Mouse (Mus musculus) embryonic facial prominence, embryonic 12.5 days (tissue): ENCODE data around the gene Akap7. TPM values are rescaled to one million over a fixed set of nuclear protein-coding genes. Genes with fewer than 3 reads are reported as not detected.
"Not testable (repeated sequence)": the region's sequence is repeated elsewhere in the genome, so short reads cannot be mapped to it uniquely, and the experiment has no call there.

Experiments
- ATAC-seq: fragments of 200-750 bp; cut with Nextera tagmentation; 2 replicates; pipeline ENCODE4 v1.8.0; 2017; ENCODE audit not compliant: insufficient number of reproducible peaks, insufficient read depth, low FRiP score, low TSS enrichment
- H3K27ac ChIP-seq: fragments of 300-500 bp; sonication (generic); 2 replicates; pipeline ENCODE4 v1.5.1; 2016; ENCODE audit warnings: mild to moderate bottlenecking
- H3K27me3 ChIP-seq: fragments of 300-500 bp; sonication (generic); 2 replicates; pipeline ENCODE4 v1.6.1; 2016; ENCODE audit warnings: mild to moderate bottlenecking, moderate library complexity
- H3K36me3 ChIP-seq: fragments of 300-500 bp; sonication (generic); 2 replicates; pipeline ENCODE4 v1.6.1; 2016; ENCODE audit warnings: mild to moderate bottlenecking
- H3K4me1 ChIP-seq: fragments of 300-500 bp; sonication (generic); 2 replicates; pipeline ENCODE4 v1.6.1; 2016
- H3K4me2 ChIP-seq: fragments of 300-500 bp; sonication (generic); replicated peaks from 2 replicates; pipeline ENCODE4 v1.6.1; 2016; ENCODE audit warnings: mild to moderate bottlenecking, moderate library complexity
- H3K4me3 ChIP-seq: fragments of 300-500 bp; sonication (generic); 2 replicates; pipeline ENCODE4 v1.5.1; 2016; ENCODE audit warnings: mild to moderate bottlenecking
- H3K9ac ChIP-seq: fragments of 300-500 bp; sonication (generic); 2 replicates; pipeline ENCODE4 v1.6.1; 2016; ENCODE audit warnings: mild to moderate bottlenecking, moderate library complexity
- H3K9me3 ChIP-seq: fragments of 300-500 bp; sonication (generic); 2 replicates; pipeline ENCODE4 v1.6.1; 2016; ENCODE audit warnings: mild to moderate bottlenecking, moderate library complexity
- WGBS: fragments of 180-500 bp; shearing (Covaris S2); methylation state at CpG from one replicate; pipeline ENCODE4 v1.1.7; 2016; 5-methylcytosine and 5-hydroxymethylcytosine counted together
- polyA plus RNA-seq: library from polyadenylated mRNA; unstranded; fragments of >200 nt; fragmentation: Nextera tagmentation; extraction: Ambion mirVana; gene quantifications from 2 replicates; pipeline ENCODE4 v1.2.1, GENCODE M21; 2016

Gene Akap7
- polyA plus RNA-seq, 1 experiment from 2014 or later: 28.2 TPM

DNA sequence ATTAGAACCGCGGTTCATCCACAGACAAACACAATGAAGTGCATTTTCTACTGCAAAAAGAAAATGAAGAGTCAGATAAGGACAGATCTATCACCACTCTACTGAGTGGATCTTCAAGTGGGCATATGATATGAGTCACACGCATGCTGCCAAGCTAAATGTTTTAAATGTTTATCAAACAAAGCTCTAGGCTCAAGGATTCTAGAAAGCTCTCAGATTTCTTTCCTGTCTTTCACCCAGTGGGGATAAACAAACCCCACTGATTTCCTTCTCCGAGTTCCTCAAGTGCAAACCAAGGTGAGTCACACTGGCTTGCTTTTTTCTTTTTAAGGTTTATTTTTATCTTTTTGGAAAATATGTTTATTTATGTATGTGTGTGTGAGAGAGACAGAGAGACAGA lies 94.0 kb downstream of the Akap7 start:
- no peak overlapping the region for H3K4me3 ChIP-seq
- 79% methylated on average over 4 of the region's 4 CpGs for WGBS
- H3K4me2 ChIP-seq: no peak overlapping the region
- no peaks in the 10 kb centered on the region for H3K27me3 ChIP-seq
- ATAC-seq: no peak
- H3K9ac ChIP-seq: no peak overlapping the region
- no peaks in the 10 kb centered on the region for H3K9me3 ChIP-seq
- H3K27ac ChIP-seq: no peak overlapping the region
- no peaks in the 10 kb centered on the region; the same call in 1 of the 2 replicates for H3K4me1 ChIP-seq
- H3K36me3 ChIP-seq: no peaks in the 10 kb centered on the region

DNA sequence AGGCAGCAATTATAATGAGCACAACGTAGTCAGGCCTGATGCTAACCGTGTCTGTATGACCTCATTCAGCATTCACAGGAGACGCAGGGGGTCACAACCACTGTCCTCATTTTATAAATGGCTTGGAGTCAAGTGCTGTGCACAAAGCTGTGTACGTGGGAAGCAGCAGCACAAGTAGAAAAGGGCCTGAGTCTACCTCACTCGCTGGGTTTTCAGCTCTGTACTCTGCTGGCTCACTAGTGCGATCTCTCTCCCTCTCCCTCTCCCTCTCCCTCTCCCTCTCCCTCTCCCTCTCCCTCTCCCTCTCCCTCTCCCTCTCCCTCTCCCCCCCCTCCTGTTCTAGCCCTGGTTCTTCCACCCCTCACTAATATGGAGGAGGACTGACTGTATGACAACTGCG lies 99.1 kb downstream of the Akap7 start:
- Histone ChIP-seq H3K4me3 (no peak overlapping the region), H3K27me3 (no peaks in the 10 kb centered on the region), H3K4me2 (no peak overlapping the region), H3K9me3 (no peaks in the 10 kb centered on the region), H3K36me3 (no peaks in the 10 kb centered on the region), H3K9ac (no peak overlapping the region), H3K4me1 (0 out of 2 replicates have a peak, but pooled peaks cover 4% of the 10 kb centered on the region), H3K27ac (no peak overlapping the region)
- 55% methylated on average over 7 of the region's 7 CpGs for WGBS
- no peak for ATAC-seq

GRCm38 (mm10) chr10:25207866-25208265 lies 99.8 kb downstream of the Akap7 start:
- H3K36me3 ChIP-seq: no peaks in the 10 kb centered on the region
- no peak overlapping the region for H3K27ac ChIP-seq
- H3K9ac ChIP-seq: no peak overlapping the region
- 31% methylated on average over 6 of the region's 6 CpGs for WGBS
- no peak overlapping the region for H3K4me2 ChIP-seq
- no peak for ATAC-seq
- H3K9me3 ChIP-seq: no peaks in the 10 kb centered on the region
- H3K4me1 ChIP-seq: 0 out of 2 replicates have a peak, but pooled peaks cover 4% of the 10 kb centered on the region
- H3K4me3 ChIP-seq: no peak overlapping the region
- H3K27me3 ChIP-seq: no peaks in the 10 kb centered on the region

DNA sequence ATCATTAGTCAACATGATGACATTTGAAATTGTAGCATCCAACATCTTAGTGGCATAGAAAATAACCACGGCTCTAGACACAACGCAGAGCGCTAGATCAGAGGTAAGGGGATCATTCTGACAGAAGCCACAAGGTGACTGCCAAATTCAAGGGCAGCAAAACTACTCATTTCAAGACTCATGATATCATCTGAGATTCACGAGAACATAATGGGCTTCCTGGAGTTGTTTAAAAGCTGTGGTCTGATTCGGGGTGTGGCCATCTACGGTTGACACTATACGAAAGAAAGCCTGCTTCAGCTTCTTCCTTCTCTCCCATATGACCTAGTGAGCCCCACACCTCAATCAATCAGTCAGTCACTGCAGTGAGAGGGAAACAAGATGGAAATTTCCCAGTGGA lies 107.0 kb downstream of the Akap7 start:
- WGBS: 80% methylated on average over 7 of the region's 7 CpGs
- Histone ChIP-seq H3K4me2 (peak overlapping the region; percentile 81; the same call in 1 of the 2 replicates), H3K27me3 (0 out of 2 replicates have a peak, but pooled peaks cover 3% of the 10 kb centered on the region), H3K4me3 (no peak overlapping the region), H3K4me1 (peaks cover 4% of the 10 kb centered on the region), H3K36me3 (no peaks in the 10 kb centered on the region), H3K9me3 (no peaks in the 10 kb centered on the region), H3K27ac (no peak overlapping the region), H3K9ac (no peak overlapping the region)
- ATAC-seq: no peak

DNA sequence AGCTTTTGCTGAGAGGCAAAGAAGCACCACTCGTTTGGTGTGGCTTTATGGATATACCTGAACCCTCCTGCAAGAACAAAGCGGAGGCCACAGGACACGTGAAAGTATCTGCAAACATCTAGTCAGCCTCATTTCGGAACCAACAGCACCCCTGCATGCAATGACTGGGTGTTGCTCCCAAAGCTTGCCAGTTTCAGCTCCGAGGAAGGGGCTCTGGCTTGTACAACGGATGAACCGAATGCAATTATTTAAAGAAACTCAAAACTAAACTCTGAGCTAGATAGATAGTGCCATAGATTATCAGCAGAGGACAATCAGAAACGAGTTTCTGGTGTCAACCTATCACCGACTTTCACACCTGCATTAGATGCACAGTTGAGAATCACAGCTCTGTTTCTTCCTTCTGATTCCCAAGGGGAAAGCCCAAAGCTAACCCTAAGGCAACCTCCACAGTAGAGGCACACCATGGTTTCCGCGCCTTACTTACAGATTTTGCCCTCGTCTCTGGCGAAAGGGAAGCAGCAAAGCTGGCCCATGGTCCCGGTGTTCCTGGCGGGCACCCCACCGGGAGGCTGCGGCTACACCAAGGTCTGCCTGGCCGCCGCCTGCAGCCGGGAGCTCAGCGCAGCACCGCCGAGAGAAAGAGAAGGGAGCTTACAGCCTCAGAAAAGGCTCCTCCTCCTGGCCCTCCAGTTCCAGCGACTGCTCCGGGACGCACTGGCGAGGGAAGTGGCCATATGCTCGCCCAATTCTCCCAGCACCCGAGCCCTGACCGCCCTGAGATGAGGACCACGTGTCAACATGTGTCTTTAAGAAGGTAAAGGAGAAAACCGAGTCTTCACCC lies 107.9 kb downstream of the Akap7 start:
- WGBS: 15% methylated on average over 32 of the region's 32 CpGs
- H3K27ac ChIP-seq: no peak overlapping the region
- no peak for ATAC-seq

DNA sequence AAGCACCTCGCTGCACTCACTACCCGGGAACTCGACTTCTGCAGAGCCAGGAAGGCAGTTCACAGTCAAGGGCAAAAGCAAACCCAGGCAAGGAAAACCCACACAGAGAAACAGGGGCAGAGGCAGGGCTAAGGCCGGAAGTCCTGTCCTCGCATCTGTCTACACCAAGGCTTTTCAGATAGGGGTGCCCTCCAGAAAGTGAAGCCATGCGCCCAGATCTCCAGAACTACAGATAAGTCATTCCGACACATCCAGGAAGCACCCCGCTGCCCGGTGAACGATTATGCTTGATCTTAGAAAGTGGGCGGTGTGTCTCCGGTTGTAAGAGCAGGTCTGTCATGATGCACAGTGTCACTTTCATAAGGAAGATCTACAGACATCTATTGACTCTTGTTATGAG lies 109.1 kb downstream of the Akap7 start:
- Histone ChIP-seq H3K27me3 (0 out of 2 replicates have a peak, but pooled peaks cover 3% of the 10 kb centered on the region), H3K9ac (no peak overlapping the region), H3K36me3 (no peaks in the 10 kb centered on the region), H3K4me1 (peaks cover 4% of the 10 kb centered on the region), H3K4me2 (no peak overlapping the region), H3K4me3 (no peak overlapping the region), H3K9me3 (no peaks in the 10 kb centered on the region), H3K27ac (no peak overlapping the region)
- WGBS: 74% methylated on average over 12 of the region's 12 CpGs
- no peak for ATAC-seq

More for the DNA sequence above, 107.9 kb downstream of the Akap7 start:
- 0 out of 2 replicates have a peak, but pooled peaks cover 3% of the 10 kb centered on the region for H3K27me3 ChIP-seq
- H3K9ac ChIP-seq: peak overlapping the region; percentile 62
- H3K4me3 ChIP-seq: peak overlapping the region; percentile 43
- H3K4me2 ChIP-seq: peak overlapping the region; percentile 81
- H3K9me3 ChIP-seq: no peaks in the 10 kb centered on the region
- H3K36me3 ChIP-seq: no peaks in the 10 kb centered on the region
- peaks cover 4% of the 10 kb centered on the region for H3K4me1 ChIP-seq

DNA sequence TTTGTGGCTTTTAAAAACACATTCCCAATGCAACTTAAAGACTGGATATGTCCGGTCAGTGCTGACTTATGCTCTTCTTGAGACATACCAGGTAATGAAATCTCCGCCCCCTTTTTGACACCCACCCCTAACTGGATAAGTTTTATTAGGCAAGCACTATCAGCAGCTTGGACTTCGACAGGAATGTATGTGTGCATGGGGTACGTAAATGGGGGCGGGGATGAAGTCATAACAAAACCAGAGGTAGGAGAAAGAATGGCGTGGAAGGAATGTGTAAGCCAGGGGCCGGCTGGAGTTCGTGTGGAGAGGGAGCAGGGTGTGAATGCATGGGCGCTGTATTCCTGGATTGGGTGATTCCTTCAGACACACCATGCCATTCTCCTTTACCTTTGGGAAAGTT lies 109.6 kb downstream of the Akap7 start:
- peaks cover 4% of the 10 kb centered on the region for H3K4me1 ChIP-seq
- H3K27me3 ChIP-seq: 0 out of 2 replicates have a peak, but pooled peaks cover 3% of the 10 kb centered on the region
- H3K9me3 ChIP-seq: no peaks in the 10 kb centered on the region
- H3K4me2 ChIP-seq: no peak overlapping the region
- H3K9ac ChIP-seq: no peak overlapping the region
- ATAC-seq: no peak
- H3K27ac ChIP-seq: no peak overlapping the region
- no peaks in the 10 kb centered on the region for H3K36me3 ChIP-seq
- no peak overlapping the region for H3K4me3 ChIP-seq
- WGBS: 72% methylated on average over 9 of the region's 9 CpGs

- Histone ChIP-seq H3K4me2 (no peak overlapping the region), H3K4me3 (no peak overlapping the region), H3K27me3 (no peaks in the 10 kb centered on the region), H3K4me1 (no peaks in the 10 kb centered on the region), H3K36me3 (no peaks in the 10 kb centered on the region), H3K27ac (no peak overlapping the region), H3K9me3 (no peaks in the 10 kb centered on the region), H3K9ac (no peak overlapping the region)
- no peak for ATAC-seq
- 81% methylated on average over 5 of the region's 5 CpGs for WGBS
These were observed 115.2 kb downstream of the Akap7 start for GRCm38 (mm10) chr10:25192180-25193073.

DNA sequence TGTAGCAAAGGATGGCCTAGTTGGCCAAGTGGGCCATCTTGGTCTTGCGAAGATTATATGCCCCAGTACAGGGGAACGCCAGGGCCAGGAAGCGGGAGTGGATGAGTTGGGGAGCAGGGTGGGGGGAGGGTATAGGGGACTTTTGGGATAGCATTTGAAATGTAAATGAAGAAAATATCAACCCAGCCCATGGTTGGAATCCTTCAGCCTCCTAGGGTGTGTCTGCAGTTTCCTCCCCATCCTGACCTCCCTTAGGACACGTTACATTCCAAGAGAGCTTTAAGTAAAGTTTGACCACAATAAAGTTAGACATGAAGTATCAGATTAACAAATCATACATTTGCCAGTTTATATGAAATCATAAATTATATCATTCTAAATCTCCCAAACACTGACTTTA lies 116.5 kb downstream of the Akap7 start:
- Histone ChIP-seq H3K4me1 (no peaks in the 10 kb centered on the region), H3K4me2 (no peak overlapping the region), H3K27me3 (no peaks in the 10 kb centered on the region), H3K9me3 (no peaks in the 10 kb centered on the region), H3K27ac (no peak overlapping the region), H3K4me3 (no peak overlapping the region), H3K9ac (no peak overlapping the region), H3K36me3 (no peaks in the 10 kb centered on the region)
- no peak for ATAC-seq
- WGBS: 92% methylated on average over 4 of the region's 4 CpGs

- H3K9ac ChIP-seq, H3K4me3 ChIP-seq, H3K27ac ChIP-seq, H3K4me2 ChIP-seq, H3K9me3 ChIP-seq, H3K27me3 ChIP-seq, H3K36me3 ChIP-seq, ATAC-seq, H3K4me1 ChIP-seq: not testable (repeated sequence)
- 60% methylated on average over 9 of the region's 9 CpGs for WGBS
These were observed 121.4 kb downstream of the Akap7 start for GRCm38 (mm10) chr10:25186240-25186639.

DNA sequence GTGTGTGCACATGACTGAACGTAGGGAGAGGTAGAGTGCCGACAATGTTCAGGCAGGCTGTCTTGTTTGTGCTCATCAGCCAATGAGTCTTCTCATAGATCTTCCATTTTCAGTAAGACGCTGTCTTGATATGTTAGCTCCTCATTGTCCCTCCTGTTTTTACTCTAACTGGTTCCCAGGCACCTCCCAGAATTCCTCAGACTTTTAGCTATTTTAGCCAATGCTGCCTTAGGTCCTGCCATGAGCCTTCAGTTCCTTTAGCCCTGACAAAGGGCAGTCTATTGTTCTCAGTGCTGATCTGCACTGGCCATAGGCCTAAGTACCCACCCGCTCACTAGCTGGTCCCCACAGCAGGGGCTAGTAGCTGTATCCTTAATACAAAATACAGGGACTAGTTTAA lies 122.0 kb downstream of the Akap7 start:
- WGBS: 93% methylated on average over 4 of the region's 4 CpGs
- no peaks in the 10 kb centered on the region for H3K4me1 ChIP-seq
- H3K4me2 ChIP-seq: no peak overlapping the region
- no peaks in the 10 kb centered on the region for H3K9me3 ChIP-seq
- no peak overlapping the region for H3K27ac ChIP-seq
- H3K27me3 ChIP-seq: no peaks in the 10 kb centered on the region
- H3K9ac ChIP-seq: no peak overlapping the region
- ATAC-seq: no peak
- H3K4me3 ChIP-seq: no peak overlapping the region
- H3K36me3 ChIP-seq: no peaks in the 10 kb centered on the region
